Mouse (Mus musculus) lung, adult 10 weeks (tissue): ENCODE data around the gene Psmg1. TPM values are rescaled to one million over a fixed set of nuclear protein-coding genes. Genes with fewer than 3 reads are reported as not detected.

ENCODE experiments used
- polyA plus RNA-seq: library from polyadenylated mRNA; stranded (reverse); fragments of 350-450 nt; fragmentation: Illumina TruSeq; extraction: RNeasy Lipid Tissue Mini Kit (QIAGEN cat#74804); gene quantifications from one replicate; pipeline ENCODE4 v1.2.3, GENCODE M21; 2014; ENCODE audit warnings: low read depth, low replicate concordance; ENCODE audit not compliant: insufficient read depth

Psmg1 gene
- polyA plus RNA-seq, result 19.2 TPM

DNA sequence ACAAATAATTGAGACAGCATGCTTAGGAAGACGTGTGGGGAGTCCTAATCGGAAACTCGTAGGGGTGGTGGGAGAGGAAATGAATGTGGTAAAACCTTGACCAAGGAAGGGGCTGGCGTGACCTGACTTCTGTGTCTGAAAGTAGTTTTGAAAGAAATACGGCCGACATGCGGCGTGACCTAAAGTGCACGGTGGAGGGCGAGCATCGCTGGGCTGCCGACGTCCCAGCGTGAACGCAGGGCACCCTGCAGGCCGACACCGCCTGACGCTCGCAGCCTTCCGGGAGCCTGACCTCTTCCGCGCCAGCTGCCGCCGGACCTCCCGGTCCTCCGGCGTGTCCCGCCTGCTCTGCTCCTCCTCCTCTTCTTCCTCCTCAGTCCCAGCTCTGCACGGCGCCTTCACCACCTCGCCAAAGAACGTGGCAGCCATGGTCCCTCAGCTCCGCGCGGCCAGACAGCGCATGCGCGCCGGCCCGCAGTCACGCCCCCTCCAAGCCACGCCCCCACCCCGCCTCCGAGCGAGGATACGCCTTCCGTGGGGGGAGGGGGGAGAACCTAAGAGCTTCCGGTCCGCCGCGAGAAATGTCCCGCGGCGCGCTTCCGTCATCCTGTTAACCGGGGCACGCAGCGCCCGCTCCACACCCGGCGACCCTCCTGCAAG, at the start of gene Psmg1:
Psmg1 (minus strand) TSS at position 499 of the 660 bp plus-strand sequence.

Other genes starting within 250 kb of the Psmg1 start
- gene Brwd1, start 91.6 kb upstream of the Psmg1 start, polyA plus RNA-seq, result 14.2 TPM
- gene Hmgn1, start 136.8 kb upstream of the Psmg1 start, polyA plus RNA-seq, result 111 TPM
- 12.5 TPM for gene Wrb, start 154.4 kb upstream of the Psmg1 start, polyA plus RNA-seq
- gene Lca5l, start 201.3 kb upstream of the Psmg1 start, polyA plus RNA-seq, result 0.92 TPM
- gene Sh3bgr, start 209.5 kb upstream of the Psmg1 start, polyA plus RNA-seq, result 10.7 TPM
- not detected for gene B3galt5, start 244.8 kb upstream of the Psmg1 start, polyA plus RNA-seq